Mouse (Mus musculus): Measurements from ENCODE around the gene Limch1.

The Limch1 gene

DNA sequence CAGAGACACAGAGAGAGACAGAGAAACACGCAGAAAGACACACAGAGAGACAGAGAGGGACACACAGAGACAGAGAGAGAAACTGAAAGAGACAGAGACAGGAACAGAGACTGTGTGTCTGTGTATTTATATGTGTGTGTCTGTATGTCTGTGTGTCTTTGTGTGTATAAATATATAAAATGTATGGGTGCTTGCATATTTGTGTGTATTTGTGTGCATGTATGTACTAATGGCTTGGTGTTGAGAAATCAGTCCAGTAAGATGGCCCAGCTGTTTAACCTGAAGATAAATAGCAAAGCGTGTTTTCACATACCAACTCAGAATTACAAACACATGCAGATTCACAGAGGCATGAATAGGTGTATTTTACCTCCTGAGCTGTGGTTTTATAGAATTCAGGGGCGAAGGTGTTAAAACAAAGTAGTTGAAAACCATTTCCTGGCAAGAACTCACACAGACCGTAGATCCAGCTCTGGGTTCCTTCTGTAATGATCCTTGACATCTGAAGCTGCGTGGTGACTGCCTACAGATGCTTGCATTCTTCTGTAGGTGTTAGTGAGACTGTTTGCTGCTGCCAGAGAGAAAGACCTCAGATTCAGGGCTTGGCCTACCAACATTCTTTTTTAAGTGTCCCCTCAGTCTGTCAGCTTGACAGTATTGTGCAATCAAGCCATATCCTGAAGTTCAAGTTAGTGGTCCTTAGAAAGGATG, 140.9 kb downstream of the Limch1 start:
- DNase-seq, result no peak

GRCm38 (mm10) chr5:66888061-66888460, 142.4 kb downstream of the Limch1 start:
- DNase-seq, result no peak

DNA sequence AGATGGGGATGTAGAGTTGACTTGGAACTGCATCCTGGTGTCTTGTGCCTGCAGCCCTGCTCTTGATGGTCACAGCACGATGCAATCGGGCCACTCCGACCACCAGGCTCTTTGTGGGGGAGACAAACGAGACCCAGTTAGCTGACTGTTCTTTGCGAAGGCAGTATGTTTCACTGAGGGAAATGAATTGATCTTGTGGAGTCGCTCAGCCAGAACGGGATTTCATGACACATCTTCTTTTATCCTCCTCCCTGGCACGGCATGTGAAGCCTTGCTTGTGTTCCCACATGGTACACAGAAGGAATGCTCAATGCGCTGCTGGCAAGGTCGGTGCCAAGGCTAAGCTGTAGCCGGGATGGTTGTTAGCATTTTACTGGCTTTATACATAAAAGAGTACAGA, 143.7 kb downstream of the Limch1 start:
- no peak for DNase-seq

DNA sequence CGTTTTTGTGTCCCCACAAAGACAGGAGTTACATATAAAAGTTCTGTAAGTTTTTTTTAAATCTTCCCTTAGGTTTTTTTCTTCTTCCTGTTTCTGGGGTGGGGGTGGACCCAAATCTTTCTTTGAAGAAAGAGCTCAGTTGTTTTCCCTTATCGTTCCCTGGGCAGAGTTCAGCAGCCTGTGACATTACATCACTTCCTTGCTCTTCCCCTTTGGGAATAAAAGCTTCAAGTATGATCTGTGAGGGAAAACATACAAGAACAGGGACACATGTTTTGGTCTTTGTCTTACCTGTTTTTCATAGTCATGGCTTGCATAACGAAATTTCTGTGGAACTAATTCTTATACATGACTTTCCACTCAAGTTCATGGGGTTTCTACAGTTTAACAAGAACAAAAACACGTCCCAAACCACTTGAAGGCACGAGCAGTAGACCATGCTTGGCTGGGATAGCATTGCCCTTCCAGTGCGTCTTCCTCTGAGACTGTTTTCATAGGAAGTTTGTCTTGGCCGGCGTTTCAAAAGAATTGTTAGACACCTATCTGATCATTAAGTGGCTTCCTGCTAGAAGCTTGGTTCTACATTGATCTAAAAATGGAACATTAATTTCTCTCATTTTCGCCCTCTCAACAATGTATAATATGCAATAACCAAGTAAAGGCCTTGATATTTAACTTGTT, 150.0 kb downstream of the Limch1 start:
- peak in 1 of 2 experiments; percentile 21 for DNase-seq

DNA sequence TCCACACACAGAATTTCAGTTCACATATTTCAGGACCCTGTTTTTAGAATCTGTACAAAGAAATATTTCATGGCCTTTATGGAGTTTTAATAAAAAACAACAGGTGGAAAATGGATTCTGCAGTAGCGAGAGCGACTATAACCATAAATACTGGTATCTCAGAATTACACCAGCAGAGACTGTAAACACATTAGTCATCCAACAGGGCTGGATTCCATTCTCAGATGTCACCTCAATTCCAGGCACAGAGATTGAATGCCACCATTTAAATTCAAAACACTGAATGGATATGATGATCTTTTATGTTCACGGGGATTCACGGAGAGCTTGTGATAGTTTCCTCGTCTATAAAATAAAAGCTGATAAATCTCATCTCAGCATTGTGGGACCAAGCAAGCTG, 152.0 kb downstream of the Limch1 start:
- no peak for DNase-seq

DNA sequence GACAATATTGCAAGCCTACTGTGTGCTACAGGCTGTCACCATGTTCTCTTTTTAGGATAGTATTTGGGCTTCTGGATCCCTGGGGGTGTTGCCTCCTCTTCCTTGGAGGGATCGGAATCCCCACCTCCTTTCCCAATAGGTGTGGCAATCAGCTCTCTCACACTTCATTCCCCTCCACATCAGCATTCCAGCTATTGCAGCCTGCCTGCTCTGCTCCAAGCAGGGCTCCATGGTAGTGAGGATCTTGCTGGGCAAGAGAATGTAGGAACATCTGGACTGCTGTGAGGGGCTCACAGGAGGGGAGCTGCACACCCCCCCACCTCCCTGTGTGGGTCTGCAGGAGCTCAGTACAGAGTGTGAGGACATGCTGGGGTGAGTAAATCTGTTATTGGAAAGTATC, 152.6 kb downstream of the Limch1 start:
- DNase-seq, result no peak

DNA sequence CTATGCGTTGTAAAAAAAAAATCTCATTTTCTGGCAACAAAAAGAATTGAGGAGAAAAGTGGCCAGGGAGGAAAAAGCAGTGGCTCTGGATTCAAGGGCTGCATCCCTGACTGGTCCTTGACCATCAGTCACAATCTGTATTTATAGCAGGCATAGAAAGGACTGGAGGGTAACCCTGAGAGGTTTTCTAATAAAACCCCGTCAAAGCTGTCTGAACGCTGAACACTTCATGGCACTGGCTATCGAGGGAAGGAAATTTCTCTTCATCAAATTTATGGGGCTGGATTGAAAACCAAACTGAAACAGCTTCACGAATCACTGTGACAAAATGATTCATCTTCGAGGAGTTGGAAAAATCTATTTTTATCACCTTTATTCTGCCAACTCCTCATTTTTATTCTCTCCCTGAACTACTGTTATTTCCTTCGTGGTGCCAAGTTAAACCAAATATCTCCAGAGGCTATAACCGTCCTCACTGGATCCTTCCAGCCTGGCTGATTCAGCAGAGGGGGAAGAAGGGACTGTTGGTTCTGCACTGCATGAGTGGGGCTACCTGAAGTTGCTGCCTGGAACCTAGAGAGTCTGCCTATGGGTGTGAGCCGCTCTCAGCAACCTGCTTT, 153.3 kb downstream of the Limch1 start:
- DNase-seq, result no peak

GRCm38 (mm10) chr5:66901116-66901515, 155.5 kb downstream of the Limch1 start:
- no peak for DNase-seq

DNA sequence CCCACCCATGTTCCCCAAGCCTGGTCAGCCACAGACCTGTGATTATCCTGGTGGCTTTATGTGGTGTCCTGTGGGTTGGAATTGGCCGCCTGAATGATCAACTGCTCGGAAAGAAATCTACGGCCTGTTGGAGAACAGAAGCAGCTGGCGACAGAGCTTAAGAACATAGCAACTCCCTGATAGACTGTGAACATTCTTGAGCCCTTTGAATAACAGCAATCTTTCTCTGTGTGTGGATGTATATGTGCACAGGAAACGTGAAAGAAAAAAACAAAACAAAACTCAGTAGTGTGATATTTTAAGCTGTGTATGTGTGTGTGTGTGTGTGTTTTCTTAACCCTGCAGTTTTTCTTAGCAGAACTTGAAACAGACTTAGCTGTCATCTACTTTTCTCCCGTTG, 159.2 kb downstream of the Limch1 start:
- DNase-seq, result no peak

DNA sequence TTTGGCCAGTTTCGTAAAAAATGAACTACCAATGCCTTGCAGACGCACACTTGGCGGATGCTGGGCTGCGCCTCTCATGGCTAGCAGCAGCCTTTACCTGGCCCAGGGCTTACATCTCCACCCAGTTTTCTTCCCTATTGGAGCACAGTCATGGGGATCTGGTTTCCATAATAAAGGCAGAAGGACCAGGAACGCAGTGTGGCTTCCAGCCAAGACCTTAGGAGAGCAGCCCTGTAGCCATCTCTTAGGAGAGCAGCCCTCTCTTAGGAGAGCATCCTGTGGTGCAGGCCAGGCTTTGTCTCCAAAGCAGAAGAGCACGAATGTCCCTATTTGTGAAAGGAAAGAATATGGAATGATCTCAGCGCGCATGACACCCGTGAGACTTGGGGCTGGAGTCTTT, 163.3 kb downstream of the Limch1 start:
- DNase-seq, result no peak

DNA sequence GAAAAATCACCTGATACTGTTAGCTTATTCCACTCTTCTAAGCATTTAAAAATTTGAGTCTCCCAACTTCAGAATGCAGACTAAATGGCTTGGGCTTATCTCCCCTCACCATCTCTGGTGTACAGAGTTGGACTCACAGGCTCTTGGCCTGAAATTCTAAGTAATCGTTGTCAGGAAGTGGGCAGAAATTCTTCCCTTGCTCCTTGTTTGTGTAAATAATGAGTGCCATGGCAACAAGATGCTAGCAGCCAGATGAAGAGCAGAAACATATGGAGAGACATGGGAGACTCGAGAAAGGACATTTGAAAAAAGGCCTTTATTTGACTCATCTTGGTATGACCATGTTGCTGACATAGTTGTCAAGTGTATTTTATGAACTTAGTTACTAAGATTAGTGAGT, 164.3 kb downstream of the Limch1 start:
- no peak for DNase-seq

- DNase-seq, result no peak
Observed at GRCm38 (mm10) chr5:66910610-66911009, 165.0 kb downstream of the Limch1 start.

- DNase-seq, result no peak
Observed at GRCm38 (mm10) chr5:66911068-66911467, 165.4 kb downstream of the Limch1 start.

- DNase-seq, result no peak
Observed at GRCm38 (mm10) chr5:66913791-66914190, 168.2 kb downstream of the Limch1 start.

DNA sequence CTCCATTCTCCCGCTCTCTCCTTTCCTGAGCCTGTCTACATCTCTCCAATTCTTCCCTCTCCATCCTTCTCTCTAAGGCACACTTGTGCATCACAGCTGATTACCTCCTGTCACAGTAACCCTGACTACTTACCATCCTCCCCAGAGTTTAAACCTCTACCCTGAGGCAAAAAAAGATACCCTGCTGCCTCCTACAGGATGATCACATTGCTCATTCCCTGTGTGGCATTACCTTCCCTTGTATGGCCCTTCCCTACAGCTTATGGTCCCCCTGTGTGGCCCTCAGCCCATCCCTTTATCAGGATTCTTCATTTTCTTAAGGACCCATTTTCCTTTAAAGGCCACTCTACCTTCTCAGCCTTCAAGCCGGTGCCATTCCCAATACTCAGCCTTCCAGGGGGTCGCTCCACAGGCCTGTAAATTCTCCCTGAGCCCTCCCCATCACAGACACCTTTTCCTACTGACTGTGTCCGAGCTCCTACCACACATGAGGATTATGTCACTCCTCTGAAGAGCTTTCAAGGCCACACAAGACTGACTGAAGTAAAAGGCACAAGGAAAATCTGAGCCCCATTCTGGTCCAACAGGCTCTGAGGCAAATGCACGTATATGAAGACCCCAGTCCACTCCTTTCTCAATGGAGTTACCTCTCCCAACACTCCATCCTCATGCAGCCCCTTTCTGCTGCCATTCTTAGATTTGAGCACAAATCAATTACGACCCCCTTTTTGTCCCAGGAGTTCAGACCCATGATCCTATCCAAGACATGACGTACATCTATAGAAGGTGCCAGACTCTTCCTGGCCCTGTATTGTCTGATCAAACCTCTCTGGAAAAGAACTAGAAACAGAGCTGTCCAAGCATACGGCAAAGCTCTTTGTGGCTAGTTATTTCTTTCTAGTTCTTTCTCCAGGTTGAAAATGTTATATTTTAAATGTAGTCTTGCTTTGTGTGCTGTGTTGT, 172.0 kb downstream of the Limch1 start:
- no peak for DNase-seq

- no peak for DNase-seq
Observed at GRCm38 (mm10) chr5:66918316-66919305, 173.0 kb downstream of the Limch1 start.

GRCm38 (mm10) chr5:66922582-66922981, 177.0 kb downstream of the Limch1 start:
- peak; percentile 46 to 73 for DNase-seq

GRCm38 (mm10) chr5:66929291-66929690, 183.7 kb downstream of the Limch1 start:
- DNase-seq, result peak in 1 of 2 experiments; percentile 53

- no peak for DNase-seq
Observed at GRCm38 (mm10) chr5:66933134-66933804, 187.6 kb downstream of the Limch1 start.

DNA sequence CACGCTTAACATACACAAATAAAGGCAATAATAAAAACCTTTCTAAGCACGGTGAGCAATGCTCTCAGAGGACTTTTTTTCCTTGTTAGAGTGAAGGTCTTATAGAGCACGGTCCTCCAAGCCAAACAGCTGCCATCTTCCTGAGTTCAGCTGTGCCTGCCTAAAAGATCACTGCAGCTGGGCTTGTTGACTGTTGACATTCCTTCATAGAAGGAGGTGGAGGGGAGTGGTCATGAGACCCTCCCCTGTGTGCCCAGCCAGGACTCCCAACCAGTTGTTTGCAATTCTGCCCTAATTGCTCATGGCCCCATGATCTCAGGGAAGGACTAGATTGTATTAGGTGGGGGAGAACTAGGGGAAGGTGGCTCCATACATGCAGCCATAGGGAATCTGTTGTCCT, 189.0 kb downstream of the Limch1 start:
- DNase-seq, result no peak

- DNase-seq, result no peak
Observed at GRCm38 (mm10) chr5:66937376-66937775, 191.7 kb downstream of the Limch1 start.

All from kidney, postnatal 25 days (tissue).